Mouse (Mus musculus) small intestine, adult 10 weeks (tissue): ENCODE data around the gene Areg. TPM values are rescaled to one million over a fixed set of nuclear protein-coding genes. Genes with fewer than 3 reads are reported as not detected.

Experiments used
- polyA plus RNA-seq: library from polyadenylated mRNA; stranded (reverse); fragments of 350-450 nt; fragmentation: Illumina TruSeq; extraction: RNeasy Lipid Tissue Mini Kit (QIAGEN cat#74804); gene quantifications from one replicate; pipeline ENCODE4 v1.2.3, GENCODE M21; 2014; ENCODE audit warnings: low replicate concordance

Gene Areg
- polyA plus RNA-seq: 15.1 TPM

GRCm38 (mm10) chr5:91139446-91139873 is at the start of gene Areg:
Gene Areg (plus strand): TSS chr5:91139599.

Other genes with a start within 250 kb of the Areg start
- gene Cxcl1, start 248.4 kb upstream of the Areg start, polyA plus RNA-seq: 0.85 TPM
- gene Cxcl2, start 235.7 kb upstream of the Areg start, polyA plus RNA-seq: 1.2 TPM
- 39.7 TPM for gene Mthfd2l, start 208.5 kb upstream of the Areg start, polyA plus RNA-seq
- gene Epgn, start 112.1 kb upstream of the Areg start, polyA plus RNA-seq: not detected
- 11.6 TPM for gene Ereg, start 65.0 kb upstream of the Areg start, polyA plus RNA-seq